Mouse (Mus musculus) small intestine, adult 2 months (tissue): ENCODE results near the gene Whrn.
A peak's percentile ranks its signal among the peaks of the same experiment; 100 is the strongest.

ENCODE experiments used
- CTCF ChIP-seq: fragments of 200-500 bp; IDR thresholded peaks from 2 replicates; pipeline ENCODE4 v1.5.1; 2012; ENCODE audit warnings: low read depth, mild to moderate bottlenecking, control low read depth, inconsistent platforms, low read length, moderate library complexity, mixed read lengths; ENCODE audit not compliant: insufficient replicate concordance, insufficient read length; ENCODE audit errors: extremely low read depth
- POLR2A ChIP-seq: fragments of 200-500 bp; IDR thresholded peaks from 2 replicates; pipeline ENCODE4 v1.6.1; 2012; ENCODE audit warnings: low read depth, mild to moderate bottlenecking, control low read depth, inconsistent platforms, low read length, moderate library complexity

GRCm38 (mm10) chr4:63408649-63409048 lies 87.1 kb downstream of the Whrn start:
- TF ChIP-seq CTCF (peak; percentile 61; the same call in 1 of the 2 replicates), POLR2A (no peak)
